9 mouse cellular contexts compared by ENCODE assay signal in the genomic region with DNA sequence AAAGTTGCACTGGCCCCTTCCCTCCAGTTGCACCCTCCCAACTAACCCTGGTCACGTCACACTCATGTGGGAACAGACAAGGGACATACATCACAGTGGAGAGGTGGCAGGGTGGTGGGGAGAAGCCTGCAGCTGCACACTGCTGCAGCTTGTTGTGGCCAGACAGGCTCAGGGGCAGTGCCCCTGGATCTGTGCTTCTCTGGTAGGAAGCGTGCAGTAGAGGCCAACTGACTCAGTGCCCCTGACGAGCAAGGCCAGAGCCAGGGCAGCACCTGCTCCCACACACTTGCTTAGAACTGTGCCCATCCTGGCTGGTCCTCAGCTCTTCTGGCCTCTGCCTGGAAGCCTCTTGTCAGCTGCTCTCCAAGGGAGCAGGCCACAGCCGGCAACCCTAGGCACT. TPM values are rescaled to one million over a fixed set of nuclear protein-coding genes. Genes with fewer than 3 reads are reported as not detected.
DNase-seq lines count a peak whose midpoint lies in the region; ATAC-seq lines count a peak whose summit lies in the region.
"Had no signal": no experiment of that assay in that cellular context is flagged by ENCODE, and none has a peak within 500 bp of the region (broad histone marks: within the 10 kb centered on the region; RNA-seq: fewer than 3 reads in every experiment).

No protein-coding gene starts in this region.

- peaks cover 10% of the 10 kb centered on the region for H3K4me1 ChIP-seq in embryonic facial prominence, embryonic 14.5 days (ENCODE audit: control insufficient read depth, insufficient read depth, low read length)
- H3K4me1 ChIP-seq in hindbrain, embryonic 15.5 days (replicated peaks): peaks cover 46% of the 10 kb centered on the region
- peaks cover 31% of the 10 kb centered on the region for H3K4me1 ChIP-seq in midbrain, embryonic 14.5 days (ENCODE audit: control insufficient read depth, insufficient read depth, low read length)

- H3K36me3 ChIP-seq in embryonic facial prominence, embryonic 14.5 days (ENCODE audit: control insufficient read depth, insufficient read depth, low read length): peaks cover 63% of the 10 kb centered on the region
- peaks cover 60% of the 10 kb centered on the region for H3K36me3 ChIP-seq in hindbrain, embryonic 15.5 days
- H3K36me3 ChIP-seq in midbrain, embryonic 14.5 days (ENCODE audit: control insufficient read depth, insufficient read depth, low read length): peaks cover 72% of the 10 kb centered on the region

- H3K9ac ChIP-seq in embryonic facial prominence, embryonic 14.5 days (ENCODE audit: low read depth, low read length): peak overlapping the region; percentile 90; the same call in 1 of the 2 replicates
- H3K9ac ChIP-seq in hindbrain, embryonic 15.5 days: peak overlapping the region; percentile 87
- H3K9ac ChIP-seq in midbrain, embryonic 14.5 days (replicated peaks; ENCODE audit: low read length): peak overlapping the region; percentile 82

- no peak for ATAC-seq in embryonic facial prominence, embryonic 14.5 days (ENCODE audit: low read depth)
- ATAC-seq in hindbrain, embryonic 15.5 days (ENCODE audit: low FRiP score, low read depth): no peak
- ATAC-seq in midbrain, embryonic 14.5 days (ENCODE audit: low FRiP score, low TSS enrichment): no peak

- H3K4me3 ChIP-seq in embryonic facial prominence, embryonic 14.5 days (ENCODE audit: low read depth, low read length): no peak overlapping the region; the same call in 1 of the 2 replicates
- H3K4me3 ChIP-seq in hindbrain, embryonic 15.5 days: peak overlapping the region; percentile 82
- peak overlapping the region; percentile 83; the same call in 1 of the 2 replicates for H3K4me3 ChIP-seq in midbrain, embryonic 14.5 days (replicated peaks; ENCODE audit: low read depth, low read length)

- H3K27ac ChIP-seq in embryonic facial prominence, embryonic 14.5 days (replicated peaks; ENCODE audit: low read depth, low read length): no peak overlapping the region
- H3K27ac ChIP-seq in hindbrain, embryonic 15.5 days (replicated peaks): no peak overlapping the region
- H3K27ac ChIP-seq in midbrain, embryonic 14.5 days (replicated peaks; ENCODE audit: low read depth, low read length): no peak overlapping the region

- DNase-seq in kidney, postnatal 10 days: peak; percentile 9
- no peak for DNase-seq in kidney, adult 11 months
- no peak for DNase-seq in embryonic facial prominence, embryonic 14.5 days (ENCODE audit: low spot score)
- DNase-seq in midbrain, embryonic 14.5 days: no peak
- DNase-seq in B cell, adult 2 months: no peak
- DNase-seq in embryo, embryonic 10 days (ENCODE audit: low spot score): no peak
- no peak for DNase-seq in natural killer cell, adult 2 months (ENCODE audit: low spot score in 2 of 2)
- DNase-seq: right cerebral cortex, postnatal 25 days had no signal

- WGBS in embryonic facial prominence, embryonic 14.5 days: 73% methylated on average over 4 of the region's 4 CpGs
- WGBS in hindbrain, embryonic 15.5 days: 72% methylated on average over 4 of the region's 4 CpGs
- 72% methylated on average over 4 of the region's 4 CpGs for WGBS in midbrain, embryonic 14.5 days

- no peaks in the 10 kb centered on the region for H3K27me3 ChIP-seq in embryonic facial prominence, embryonic 14.5 days (replicated peaks; ENCODE audit: control insufficient read depth, insufficient read depth, low read length)
- H3K27me3 ChIP-seq in hindbrain, embryonic 15.5 days: no peaks in the 10 kb centered on the region
- H3K27me3 ChIP-seq in midbrain, embryonic 14.5 days (ENCODE audit: control insufficient read depth, insufficient read depth, low read length): no peaks in the 10 kb centered on the region

- H3K9me3 ChIP-seq in embryonic facial prominence, embryonic 14.5 days (ENCODE audit: control insufficient read depth, low read length): no peaks in the 10 kb centered on the region
- no peaks in the 10 kb centered on the region for H3K9me3 ChIP-seq in hindbrain, embryonic 15.5 days
- H3K9me3 ChIP-seq in midbrain, embryonic 14.5 days (ENCODE audit: control insufficient read depth, low read length): no peaks in the 10 kb centered on the region

- H3K4me2 ChIP-seq in embryonic facial prominence, embryonic 14.5 days (ENCODE audit: low read depth, low read length): no peak overlapping the region
- H3K4me2 ChIP-seq in hindbrain, embryonic 15.5 days: peak overlapping the region; percentile 97
- H3K4me2 ChIP-seq in midbrain, embryonic 14.5 days (ENCODE audit: low read length): peak overlapping the region; percentile 100

RNA-seq across cellular contexts. Expression of a gene that starts 1.3 kb away (rescaled TPM):
- polyA plus RNA-seq in embryonic facial prominence, embryonic 14.5 days (2014; fragmentation: Nextera tagmentation; extraction: Ambion mirVana): 37.5 and 46.1 TPM in 2 replicates
- polyA plus RNA-seq in hindbrain, embryonic 15.5 days (2015; fragmentation: Nextera tagmentation; extraction: Ambion mirVana): 81.6 and 85.5 TPM in 2 replicates
- polyA plus RNA-seq in midbrain, embryonic 14.5 days (2014; fragmentation: Nextera tagmentation; extraction: Ambion mirVana): 77.4 and 112 TPM in 2 replicates

RNA-seq across cellular contexts. Expression of a gene that starts 2.7 kb away (rescaled TPM):
- 78.5 and 78.7 TPM in 2 replicates for polyA plus RNA-seq in embryonic facial prominence, embryonic 14.5 days (2014; fragmentation: Nextera tagmentation; extraction: Ambion mirVana)
- 80.1 and 82.3 TPM in 2 replicates for polyA plus RNA-seq in hindbrain, embryonic 15.5 days (2015; fragmentation: Nextera tagmentation; extraction: Ambion mirVana)
- 74.7 and 86.7 TPM in 2 replicates for polyA plus RNA-seq in midbrain, embryonic 14.5 days (2014; fragmentation: Nextera tagmentation; extraction: Ambion mirVana)

RNA-seq across cellular contexts. Expression of a gene that starts 2.7 kb away (rescaled TPM):
- 23.0 and 24.9 TPM in 2 replicates for polyA plus RNA-seq in embryonic facial prominence, embryonic 14.5 days (2014; fragmentation: Nextera tagmentation; extraction: Ambion mirVana)
- polyA plus RNA-seq in hindbrain, embryonic 15.5 days (2015; fragmentation: Nextera tagmentation; extraction: Ambion mirVana): 27.0 and 30.5 TPM in 2 replicates
- 21.6 and 26.9 TPM in 2 replicates for polyA plus RNA-seq in midbrain, embryonic 14.5 days (2014; fragmentation: Nextera tagmentation; extraction: Ambion mirVana)

RNA-seq across cellular contexts. Expression of a gene that starts 11.2 kb away (rescaled TPM):
- 40.8 and 41.7 TPM in 2 replicates for polyA plus RNA-seq in embryonic facial prominence, embryonic 14.5 days (2014; fragmentation: Nextera tagmentation; extraction: Ambion mirVana)
- polyA plus RNA-seq in hindbrain, embryonic 15.5 days (2015; fragmentation: Nextera tagmentation; extraction: Ambion mirVana): 78.5 and 87.6 TPM in 2 replicates
- 77.3 and 93.2 TPM in 2 replicates for polyA plus RNA-seq in midbrain, embryonic 14.5 days (2014; fragmentation: Nextera tagmentation; extraction: Ambion mirVana)

RNA-seq across cellular contexts. Expression of a gene that starts 11.5 kb away (rescaled TPM):
- polyA plus RNA-seq in embryonic facial prominence, embryonic 14.5 days (2014; fragmentation: Nextera tagmentation; extraction: Ambion mirVana): 47.5 and 48.0 TPM in 2 replicates
- polyA plus RNA-seq in hindbrain, embryonic 15.5 days (2015; fragmentation: Nextera tagmentation; extraction: Ambion mirVana): 62.7 and 65.2 TPM in 2 replicates
- polyA plus RNA-seq in midbrain, embryonic 14.5 days (2014; fragmentation: Nextera tagmentation; extraction: Ambion mirVana): 70.4 and 73.3 TPM in 2 replicates
